Mouse (Mus musculus): ENCODE measurements around the gene Camk1g.
A peak's percentile ranks its signal among the peaks of the same experiment; 100 is the strongest.

Gene Camk1g

GRCm38 (mm10) chr1:193370096-193370495, at the start of gene Camk1g:
Gene Camk1g, minus strand, starts transcription at chr1:193370298.
- peak; percentile 42 for DNase-seq (ENCODE audit: low spot score)

- peak; percentile 63 for DNase-seq (ENCODE audit: low spot score)
Observed at GRCm38 (mm10) chr1:193419168-193419567, 49.1 kb upstream of the Camk1g start.

GRCm38 (mm10) chr1:193418656-193419055, 48.6 kb upstream of the Camk1g start:
- DNase-seq (ENCODE audit: low spot score) = no peak

GRCm38 (mm10) chr1:193414067-193414466, 44.0 kb upstream of the Camk1g start:
- no peak for DNase-seq (ENCODE audit: low spot score)

- no peak for DNase-seq (ENCODE audit: low spot score)
Observed at GRCm38 (mm10) chr1:193413368-193414000, 43.4 kb upstream of the Camk1g start.

GRCm38 (mm10) chr1:193407487-193407886, 37.4 kb upstream of the Camk1g start:
- peak; percentile 41 for DNase-seq (ENCODE audit: low spot score)

- no peak for DNase-seq (ENCODE audit: low spot score)
Observed at GRCm38 (mm10) chr1:193406059-193406642, 36.1 kb upstream of the Camk1g start.

GRCm38 (mm10) chr1:193401695-193402094, 31.6 kb upstream of the Camk1g start:
- no peak for DNase-seq (ENCODE audit: low spot score)

- no peak for DNase-seq (ENCODE audit: low spot score)
Observed at GRCm38 (mm10) chr1:193400348-193400747, 30.2 kb upstream of the Camk1g start.

GRCm38 (mm10) chr1:193398728-193399437, 28.8 kb upstream of the Camk1g start:
- no peak for DNase-seq (ENCODE audit: low spot score)

GRCm38 (mm10) chr1:193397109-193397508, 27.0 kb upstream of the Camk1g start:
- DNase-seq (ENCODE audit: low spot score) = no peak

GRCm38 (mm10) chr1:193392266-193392665, 22.2 kb upstream of the Camk1g start:
- DNase-seq (ENCODE audit: low spot score) = no peak

- no peak for DNase-seq (ENCODE audit: low spot score)
Observed at GRCm38 (mm10) chr1:193390004-193390403, 19.9 kb upstream of the Camk1g start.

GRCm38 (mm10) chr1:193389505-193389904, 19.4 kb upstream of the Camk1g start:
- DNase-seq (ENCODE audit: low spot score) = no peak

- DNase-seq (ENCODE audit: low spot score) = no peak
Observed at GRCm38 (mm10) chr1:193387241-193387640, 17.1 kb upstream of the Camk1g start.

GRCm38 (mm10) chr1:193386136-193386535, 16.0 kb upstream of the Camk1g start:
- peak; percentile 61 for DNase-seq (ENCODE audit: low spot score)

- DNase-seq (ENCODE audit: low spot score) = peak; percentile 64
Observed at GRCm38 (mm10) chr1:193382841-193383462, 12.9 kb upstream of the Camk1g start.

GRCm38 (mm10) chr1:193382435-193382834, 12.3 kb upstream of the Camk1g start:
- DNase-seq (ENCODE audit: low spot score) = peak; percentile 70

GRCm38 (mm10) chr1:193381597-193382404, 11.7 kb upstream of the Camk1g start:
- DNase-seq (ENCODE audit: low spot score) = peak; percentile 19

- DNase-seq (ENCODE audit: low spot score) = no peak
Observed at GRCm38 (mm10) chr1:193380877-193381276, 10.8 kb upstream of the Camk1g start.

- DNase-seq (ENCODE audit: low spot score) = no peak
Observed at GRCm38 (mm10) chr1:193379634-193380033, 9.5 kb upstream of the Camk1g start.

All from yolk sac, embryonic 10.5 days (tissue).